Mouse (Mus musculus) hindbrain, embryonic 15.5 days (tissue): Measurements from ENCODE around the gene Nphp1. TPM values are rescaled to one million over a fixed set of nuclear protein-coding genes. Genes with fewer than 3 reads are reported as not detected.

Source experiments
- ATAC-seq: fragments of 200-750 bp; cut with Nextera tagmentation; 2 replicates; pipeline ENCODE4 v1.8.0; 2017; ENCODE audit warnings: low read depth, moderate number of reproducible peaks, moderate TSS enrichment; ENCODE audit not compliant: low FRiP score
- H3K27ac ChIP-seq: fragments of 300-500 bp; sonication (generic); replicated peaks from 2 replicates; pipeline ENCODE4 v1.5.1; 2015; ENCODE audit warnings: mild to moderate bottlenecking, inconsistent platforms
- H3K27me3 ChIP-seq: fragments of 300-500 bp; sonication (generic); 2 replicates; pipeline ENCODE4 v1.6.1; 2015; ENCODE audit warnings: control low read depth, inconsistent platforms
- H3K36me3 ChIP-seq: fragments of 300-500 bp; sonication (generic); 2 replicates; pipeline ENCODE4 v1.6.1; 2015; ENCODE audit warnings: control low read depth, inconsistent platforms
- H3K4me1 ChIP-seq: fragments of 300-500 bp; sonication (generic); replicated peaks from 2 replicates; pipeline ENCODE4 v1.6.1; 2015; ENCODE audit warnings: control low read depth, inconsistent platforms
- H3K4me2 ChIP-seq: fragments of 300-500 bp; sonication (generic); 2 replicates; pipeline ENCODE4 v1.6.1; 2015; ENCODE audit warnings: moderate library complexity, mild to moderate bottlenecking, inconsistent platforms
- H3K4me3 ChIP-seq: fragments of 300-500 bp; sonication (generic); 2 replicates; pipeline ENCODE4 v1.5.1; 2015; ENCODE audit warnings: mild to moderate bottlenecking, inconsistent platforms
- H3K9ac ChIP-seq: fragments of 300-500 bp; sonication (generic); 2 replicates; pipeline ENCODE4 v1.6.1; 2015; ENCODE audit warnings: inconsistent platforms
- H3K9me3 ChIP-seq: fragments of 300-500 bp; sonication (generic); 2 replicates; pipeline ENCODE4 v1.6.1; 2016; ENCODE audit warnings: control low read depth, inconsistent platforms
- WGBS: fragments of 180-500 bp; shearing (Covaris S2); methylation state at CpG from one replicate; pipeline ENCODE4 v1.1.7; 2015; 5-methylcytosine and 5-hydroxymethylcytosine counted together
- polyA plus RNA-seq: library from polyadenylated mRNA; unstranded; fragments of >200 nt; fragmentation: Nextera tagmentation; extraction: Ambion mirVana; gene quantifications from 2 replicates; pipeline ENCODE4 v1.2.1, GENCODE M21; 2015

Gene Nphp1
- polyA plus RNA-seq, 1 experiment from 2014 or later: 14.2 TPM

- no peak overlapping the region for H3K4me2 ChIP-seq
- no peaks in the 10 kb centered on the region for H3K36me3 ChIP-seq
- ATAC-seq: no peak
- no peak overlapping the region for H3K4me3 ChIP-seq
- H3K27me3 ChIP-seq: no peaks in the 10 kb centered on the region
- no peak overlapping the region for H3K9ac ChIP-seq
- no peaks in the 10 kb centered on the region for H3K9me3 ChIP-seq
- no peak overlapping the region for H3K27ac ChIP-seq
- H3K4me1 ChIP-seq: no peaks in the 10 kb centered on the region
- WGBS: 67% methylated on average over 9 of the region's 9 CpGs
These were observed 47.8 kb downstream of the Nphp1 start for GRCm38 (mm10) chr2:127740756-127741519.

- H3K27ac ChIP-seq: no peak overlapping the region
- WGBS: 73% methylated on average over 3 of the region's 3 CpGs
- no peaks in the 10 kb centered on the region for H3K36me3 ChIP-seq
- ATAC-seq: no peak
- H3K4me1 ChIP-seq: no peaks in the 10 kb centered on the region
- no peaks in the 10 kb centered on the region for H3K9me3 ChIP-seq
- no peak overlapping the region for H3K4me3 ChIP-seq
- no peaks in the 10 kb centered on the region for H3K27me3 ChIP-seq
- H3K9ac ChIP-seq: no peak overlapping the region
- H3K4me2 ChIP-seq: no peak overlapping the region
These were observed 50.8 kb downstream of the Nphp1 start for GRCm38 (mm10) chr2:127737885-127738284.

GRCm38 (mm10) chr2:127736631-127737209, 52.0 kb downstream of the Nphp1 start:
- no peaks in the 10 kb centered on the region for H3K4me1 ChIP-seq
- no peaks in the 10 kb centered on the region for H3K9me3 ChIP-seq
- H3K27me3 ChIP-seq: no peaks in the 10 kb centered on the region
- no peaks in the 10 kb centered on the region for H3K36me3 ChIP-seq
- no peak overlapping the region for H3K9ac ChIP-seq
- H3K4me3 ChIP-seq: no peak overlapping the region
- no peak overlapping the region for H3K4me2 ChIP-seq
- 79% methylated on average over 6 of the region's 6 CpGs for WGBS
- no peak overlapping the region for H3K27ac ChIP-seq
- no peak for ATAC-seq

GRCm38 (mm10) chr2:127735512-127736145, 53.1 kb downstream of the Nphp1 start:
- Histone ChIP-seq H3K27me3 (no peaks in the 10 kb centered on the region; the same call in 1 of the 2 replicates), H3K36me3 (no peaks in the 10 kb centered on the region), H3K27ac (no peak overlapping the region), H3K9ac (no peak overlapping the region), H3K4me1 (no peaks in the 10 kb centered on the region), H3K4me2 (no peak overlapping the region), H3K9me3 (no peaks in the 10 kb centered on the region), H3K4me3 (no peak overlapping the region)
- no peak for ATAC-seq
- 79% methylated on average over 9 of the region's 9 CpGs for WGBS

- Histone ChIP-seq H3K4me3 (no peak overlapping the region), H3K4me1 (0 out of 2 replicates have a peak, but pooled peaks cover under 1% of the 10 kb centered on the region), H3K27me3 (peaks cover 4% of the 10 kb centered on the region; the same call in 1 of the 2 replicates), H3K36me3 (no peaks in the 10 kb centered on the region), H3K4me2 (no peak overlapping the region), H3K9ac (no peak overlapping the region), H3K9me3 (no peaks in the 10 kb centered on the region), H3K27ac (no peak overlapping the region)
- WGBS: 82% methylated on average over 5 of the region's 5 CpGs
- ATAC-seq: no peak
These were observed 53.8 kb downstream of the Nphp1 start for GRCm38 (mm10) chr2:127734889-127735288.

- H3K36me3 ChIP-seq: no peaks in the 10 kb centered on the region
- no peak for ATAC-seq
- no peaks in the 10 kb centered on the region for H3K9me3 ChIP-seq
- peaks cover 17% of the 10 kb centered on the region; the same call in 1 of the 2 replicates for H3K27me3 ChIP-seq
- no peak overlapping the region for H3K4me3 ChIP-seq
- WGBS: 44% methylated on average over 7 of the region's 7 CpGs
- no peak overlapping the region for H3K9ac ChIP-seq
- H3K27ac ChIP-seq: no peak overlapping the region
- H3K4me1 ChIP-seq: peaks cover 5% of the 10 kb centered on the region; the same call in 1 of the 2 replicates
- H3K4me2 ChIP-seq: no peak overlapping the region
These were observed 58.2 kb downstream of the Nphp1 start for GRCm38 (mm10) chr2:127730301-127730997.

GRCm38 (mm10) chr2:127729671-127730070, 59.0 kb downstream of the Nphp1 start, which contains the start of gene Mall:
TSS of gene Mall (minus strand) at chr2:127729932.
- Histone ChIP-seq H3K27ac (no peak within 1 kb of the TSS), H3K4me1 (peaks cover 5% of the 10 kb centered on the region; the same call in 1 of the 2 replicates), H3K27me3 (peaks cover 17% of the 10 kb centered on the region; the same call in 1 of the 2 replicates), H3K9ac (no peak within 1 kb of the TSS), H3K4me2 (peak within 1 kb of the TSS; percentile 37), H3K4me3 (peak within 1 kb of the TSS; percentile 13; the same call in 1 of the 2 replicates), H3K36me3 (no peaks in the 10 kb centered on the region), H3K9me3 (no peaks in the 10 kb centered on the region)
- 3% methylated on average over 25 of the region's 26 CpGs for WGBS
- no peak for ATAC-seq

- Histone ChIP-seq H3K9me3 (no peaks in the 10 kb centered on the region), H3K4me2 (no peak overlapping the region)
- ATAC-seq: no peak
These were observed 59.8 kb downstream of the Nphp1 start for GRCm38 (mm10) chr2:127728661-127729450.

GRCm38 (mm10) chr2:127728146-127728545, 60.6 kb downstream of the Nphp1 start:
- ATAC-seq: no peak
- whole genome bisulfite sequencing: 79% methylated on average over 6 of the region's 6 CpGs
- Histone ChIP-seq H3K36me3 (no peaks in the 10 kb centered on the region), H3K9ac (no peak overlapping the region), H3K4me3 (no peak overlapping the region), H3K27ac (no peak overlapping the region), H3K27me3 (peaks cover 17% of the 10 kb centered on the region; the same call in 1 of the 2 replicates), H3K4me2 (no peak overlapping the region), H3K4me1 (peaks cover 5% of the 10 kb centered on the region; the same call in 1 of the 2 replicates), H3K9me3 (no peaks in the 10 kb centered on the region)

More at GRCm38 (mm10) chr2:127728661-127729450, 59.8 kb downstream of the Nphp1 start:
- Histone ChIP-seq H3K36me3 (no peaks in the 10 kb centered on the region), H3K27me3 (peaks cover 17% of the 10 kb centered on the region; the same call in 1 of the 2 replicates), H3K4me3 (no peak overlapping the region), H3K4me1 (peaks cover 5% of the 10 kb centered on the region; the same call in 1 of the 2 replicates), H3K27ac (no peak overlapping the region), H3K9ac (no peak overlapping the region)
- WGBS: 39% methylated on average over 15 of the region's 15 CpGs

- H3K9ac ChIP-seq: no peak overlapping the region
- H3K4me1 ChIP-seq: no peaks in the 10 kb centered on the region
- no peak overlapping the region for H3K4me2 ChIP-seq
- H3K9me3 ChIP-seq: no peaks in the 10 kb centered on the region
- no peak for ATAC-seq
- no peaks in the 10 kb centered on the region for H3K27me3 ChIP-seq
- WGBS: 59% methylated on average over 4 of the region's 4 CpGs
- H3K4me3 ChIP-seq: no peak overlapping the region
- no peak overlapping the region for H3K27ac ChIP-seq
- H3K36me3 ChIP-seq: no peaks in the 10 kb centered on the region
These were observed 65.5 kb downstream of the Nphp1 start for GRCm38 (mm10) chr2:127723193-127723592.
